Mouse (Mus musculus): ENCODE measurements around the gene Tomm5.
"Not testable (repeated sequence)": the region's sequence is repeated elsewhere in the genome, so short reads cannot be mapped to it uniquely, and the experiment has no call there.

The Tomm5 gene

DNA sequence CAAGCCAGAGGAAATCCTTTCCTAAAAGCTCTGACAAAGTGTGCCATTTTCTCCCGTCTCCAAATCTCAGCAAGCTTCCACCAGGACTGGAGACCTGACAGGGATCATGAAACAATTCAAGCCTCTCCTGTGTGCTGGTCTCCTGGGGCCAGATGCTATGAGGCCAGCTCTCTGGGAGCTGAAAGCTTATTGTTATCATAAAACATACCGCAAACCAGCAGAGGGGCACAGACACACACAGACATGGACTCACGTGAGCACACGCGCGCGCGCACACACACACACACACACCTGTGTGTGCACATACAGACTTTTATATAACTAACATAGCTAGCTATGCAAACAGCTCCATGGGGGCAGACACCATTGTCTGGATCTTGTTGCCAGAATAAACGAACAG lies 25.0 kb downstream of the Tomm5 start:
- CTCF ChIA-PET, result interaction anchor here in 3 of 4 experiments (0.6 to 1.5 kb wide), 8 partner anchors 14 to 659 kb away, joined by 3 to 7 read pairs (median 3); no protein-coding TSS in a partner anchor

DNA sequence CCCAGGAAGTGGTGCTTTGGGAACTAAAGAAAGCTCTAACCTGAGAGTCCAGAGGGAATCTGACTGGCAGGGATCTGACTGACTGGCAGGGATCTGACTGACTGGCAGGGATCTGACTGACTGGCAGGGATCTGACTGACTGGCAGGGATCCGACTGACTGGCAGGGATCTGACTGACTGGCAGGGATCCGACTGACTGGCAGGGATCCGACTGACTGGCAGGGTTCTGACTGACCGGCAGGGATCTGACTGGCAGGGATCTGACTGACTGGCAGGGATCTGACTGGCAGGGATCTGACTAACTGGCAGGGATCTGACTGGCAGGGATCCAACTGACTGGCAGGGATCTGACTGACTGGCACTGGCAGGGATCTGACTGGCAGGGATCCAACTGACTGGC lies 26.9 kb downstream of the Tomm5 start:
- CTCF ChIA-PET, result not testable (repeated sequence)
- POLR2A ChIA-PET, result interaction anchor here in 2 of 4 experiments (0.6 to 1.4 kb wide), 3 partner anchors 26 to 62 kb away, joined by 3 to 10 read pairs (median 5); partner anchors contain the start of gene Tomm5 (in 1 of the 2)

More for the DNA sequence above, 25.0 kb downstream of the Tomm5 start:
- POLR2A ChIA-PET, result interaction anchor here (0.6 to 4.3 kb wide), 21 partner anchors 10 to 534 kb away, joined by 3 to 23 read pairs (median 6); partner anchors contain the start of genes Polr1e (in 2 of the 4), Tomm5 (in 2 of the 4) and Zbtb5 (in 2 of the 4)

DNA sequence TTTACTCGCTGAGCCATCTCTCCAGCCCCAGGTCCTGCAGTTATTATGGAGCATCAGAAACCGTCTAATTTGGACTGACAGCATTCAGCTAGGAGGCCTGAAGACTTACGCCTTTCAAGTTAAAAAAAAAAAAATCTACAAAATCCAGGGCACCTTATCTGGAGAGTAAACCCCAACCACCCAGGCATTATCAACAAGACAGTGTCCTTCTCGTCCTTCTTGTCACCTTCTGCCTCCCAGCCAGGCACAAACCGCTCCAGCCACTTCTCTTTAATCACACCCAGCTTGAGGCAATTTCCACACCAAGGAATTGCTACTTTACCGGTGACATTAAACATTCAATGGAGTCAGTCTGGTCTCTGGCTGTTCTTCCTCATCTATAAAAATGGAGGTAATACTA lies 34.4 kb downstream of the Tomm5 start:
- ChIA-PET POLR2A (interaction anchor here in 2 of 4 experiments (0.9 to 4.2 kb wide), 6 partner anchors 10 to 55 kb away, joined by 3 to 23 read pairs (median 4); partner anchors contain the start of genes Fbxo10 (in 2 of the 2), Polr1e (in 1 of the 2) and Tomm5 (in 1 of the 2)), CTCF (interaction anchor here in 1 of 4 experiments (1.2 kb wide), 1 partner anchor 13 kb away, joined by 3 read pairs; no protein-coding TSS in a partner anchor)

DNA sequence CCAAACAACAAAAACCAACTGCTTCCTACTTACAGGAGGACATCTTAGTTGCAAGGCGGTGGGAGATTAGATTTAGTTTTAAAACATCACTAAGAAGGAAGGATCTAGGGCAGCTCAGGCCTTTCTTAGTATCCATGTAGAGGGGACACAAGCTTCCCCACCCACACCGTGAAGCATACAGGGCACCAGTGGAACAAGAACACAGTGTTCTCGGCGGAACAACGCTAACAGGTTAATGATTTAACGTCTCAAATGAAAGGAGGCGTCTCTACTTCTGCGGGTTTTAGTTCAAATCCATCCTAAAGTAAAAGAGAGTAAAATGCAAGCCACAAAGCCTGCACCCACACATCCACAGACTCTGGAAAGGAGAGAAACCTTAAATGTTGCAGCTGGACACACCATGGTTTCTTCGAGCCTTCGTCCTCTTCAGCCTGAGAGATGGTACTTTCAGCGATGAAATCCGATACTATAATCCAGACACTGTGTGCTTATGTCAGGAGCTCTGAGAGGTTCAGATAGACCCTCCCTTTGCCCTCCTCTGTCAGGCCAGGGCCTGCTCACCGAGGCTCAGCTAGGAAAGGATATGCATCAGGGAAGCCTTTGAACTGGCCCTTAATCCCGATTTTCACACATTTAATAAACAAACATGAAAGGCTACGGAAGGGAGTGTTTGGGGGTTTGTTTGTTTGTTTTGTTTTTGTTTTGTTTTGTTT lies 35.5 kb downstream of the Tomm5 start:
- POLR2A ChIA-PET, result interaction anchor here in 3 of 4 experiments (0.8 to 4.2 kb wide), 16 partner anchors 11 to 316 kb away, joined by 3 to 23 read pairs (median 4); partner anchors contain the start of genes Fbxo10 (in 3 of the 3), Tomm5 (in 2 of the 3) and Zbtb5 (in 1 of the 3)
- CTCF ChIA-PET, result interaction anchor here in 1 of 4 experiments (1.1 kb wide), 1 partner anchor 35 kb away, joined by 3 read pairs; no protein-coding TSS in a partner anchor

DNA sequence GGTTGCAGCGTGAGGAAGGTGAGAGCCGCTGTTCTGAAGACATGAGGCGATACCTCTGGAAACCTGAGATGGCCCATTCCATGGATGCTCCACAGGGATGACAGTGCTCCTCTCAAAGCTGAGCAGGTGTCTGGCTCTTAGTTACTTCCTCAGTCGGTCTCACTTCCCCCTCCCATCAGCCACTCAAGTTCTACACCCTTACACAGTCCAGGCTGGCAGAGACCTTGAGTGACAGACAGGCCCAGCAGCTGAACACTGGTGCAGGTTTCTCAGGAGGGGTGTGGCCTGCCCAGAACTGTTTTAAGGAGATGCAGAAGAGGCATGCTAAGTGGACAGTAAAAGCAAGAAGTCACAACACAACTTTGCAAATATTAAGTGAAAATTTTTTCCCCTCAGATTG lies 40.2 kb downstream of the Tomm5 start:
- POLR2A ChIA-PET, result interaction anchor here in 2 of 4 experiments (0.5 to 3.1 kb wide), 6 partner anchors 10 to 83 kb away, joined by 3 to 7 read pairs (median 3); partner anchors contain the start of gene Zbtb5 (in 1 of the 2)
- CTCF ChIA-PET, result interaction anchor here in 1 of 4 experiments (1.7 kb wide), 1 partner anchor 13 kb away, joined by 7 read pairs; no protein-coding TSS in a partner anchor

DNA sequence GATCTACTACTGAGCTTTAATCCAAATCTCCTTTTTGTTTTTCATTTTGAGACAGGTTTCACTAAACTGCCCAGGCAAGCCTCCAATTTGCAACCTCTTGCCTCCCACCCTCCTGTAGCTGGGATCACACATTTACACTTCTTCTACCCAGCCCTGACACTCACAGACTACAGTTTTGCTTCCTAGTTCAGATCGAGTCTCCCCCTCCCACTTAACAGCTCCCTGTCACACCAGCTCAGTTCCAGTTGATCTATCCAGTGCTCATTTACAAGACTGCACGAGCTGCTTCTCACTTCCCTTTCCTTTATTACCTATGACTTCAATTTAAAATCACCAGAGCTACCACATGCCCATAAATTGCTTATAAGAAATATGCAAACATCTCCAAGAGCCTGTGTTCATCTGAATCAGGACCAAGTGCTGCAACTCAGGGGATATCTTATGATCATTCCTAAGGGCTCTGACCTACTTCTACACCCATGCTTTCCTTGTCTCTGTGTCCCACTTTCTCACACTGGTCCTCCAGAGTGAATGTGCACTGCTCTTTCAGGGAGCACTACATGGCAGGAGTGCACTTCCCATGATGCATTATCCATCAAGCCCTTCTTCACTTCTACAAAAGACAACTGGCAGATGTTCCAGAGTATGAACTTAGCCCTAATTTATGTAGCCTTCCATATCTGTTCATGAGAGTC lies 41.7 kb downstream of the Tomm5 start:
- ChIA-PET CTCF (interaction anchor here in 1 of 4 experiments (0.6 kb wide), 1 partner anchor 8 kb away, joined by 3 read pairs; no protein-coding TSS in a partner anchor), POLR2A (interaction anchor here in 2 of 4 experiments (0.8 to 3.1 kb wide), 4 partner anchors 9 to 54 kb away, joined by 3 to 7 read pairs (median 4); partner anchors contain the start of gene Zbtb5 (in 1 of the 2))

DNA sequence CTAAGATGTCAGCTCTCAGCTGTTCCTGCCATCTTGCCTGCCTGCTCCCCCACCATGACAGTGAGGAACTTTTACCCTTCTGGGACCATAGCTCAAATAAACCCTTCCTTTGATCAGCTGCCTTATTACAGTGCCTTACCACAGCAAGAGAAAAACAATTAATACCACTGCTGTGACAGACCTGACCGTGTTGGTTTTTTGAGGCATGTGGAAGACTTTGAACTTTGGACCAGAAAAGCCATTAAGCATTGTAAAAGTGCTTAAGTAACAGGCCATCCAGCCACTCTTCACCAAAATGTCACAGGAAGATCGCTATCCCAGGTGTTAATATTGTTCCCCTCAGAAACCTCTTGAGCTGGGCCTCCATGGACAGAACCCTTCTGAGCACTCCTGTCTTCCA lies 43.3 kb downstream of the Tomm5 start:
- ChIA-PET POLR2A (interaction anchor here in 1 of 4 experiments (0.7 kb wide), 1 partner anchor 251 kb away, joined by 5 read pairs; no protein-coding TSS in a partner anchor), CTCF (interaction anchor here in 1 of 4 experiments (0.9 kb wide), 1 partner anchor 9 kb away, joined by 4 read pairs; no protein-coding TSS in a partner anchor)

DNA sequence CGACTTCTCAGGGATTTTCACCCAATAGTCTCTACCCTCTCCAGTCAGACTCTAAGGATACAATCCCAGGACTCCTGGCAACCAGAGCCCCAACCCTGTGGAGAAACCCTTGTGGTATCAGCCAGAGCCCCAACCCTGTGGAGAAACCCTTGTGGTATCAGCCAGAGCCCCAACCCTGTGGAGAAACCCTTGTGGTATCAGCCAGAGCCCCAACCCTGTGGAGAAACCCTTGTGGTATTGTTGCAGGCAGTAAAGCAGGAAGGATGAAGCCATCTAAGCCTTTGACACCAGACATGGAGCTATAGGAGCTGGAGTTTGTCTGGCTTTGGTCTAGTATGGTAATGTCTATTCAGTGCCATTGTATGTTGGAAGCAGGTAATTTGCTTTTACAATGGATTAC lies 44.1 kb downstream of the Tomm5 start:
- POLR2A ChIA-PET, result not testable (repeated sequence)
- CTCF ChIA-PET, result interaction anchor here in 1 of 4 experiments (0.9 kb wide), 1 partner anchor 9 kb away, joined by 4 read pairs; no protein-coding TSS in a partner anchor

DNA sequence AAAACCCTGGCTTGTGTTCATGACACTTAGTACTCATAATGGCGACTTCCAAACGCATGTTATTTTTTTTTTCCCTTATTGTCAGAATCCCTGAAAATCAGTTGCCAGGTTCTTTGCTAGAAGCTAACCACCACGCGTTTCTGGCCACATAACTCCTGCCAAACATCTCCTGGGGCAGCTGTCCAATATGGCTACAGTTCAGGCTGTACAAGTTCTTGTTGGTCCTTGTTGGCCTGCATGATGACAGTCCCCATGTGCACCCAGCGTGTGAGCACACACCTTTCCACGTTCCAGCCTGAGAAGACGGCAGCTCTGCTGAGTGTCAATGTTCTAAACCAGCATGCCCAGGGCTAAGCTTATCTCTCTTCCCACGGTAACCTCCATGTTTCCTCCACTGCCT lies 52.5 kb downstream of the Tomm5 start:
- POLR2A ChIA-PET, result interaction anchor here in 1 of 4 experiments (0.9 to 1.5 kb wide), 4 partner anchors 13 to 265 kb away, joined by 3 to 4 read pairs (median 3); no protein-coding TSS in a partner anchor
- CTCF ChIA-PET, result interaction anchor here in 3 of 4 experiments (0.5 to 1.8 kb wide), 8 partner anchors 9 to 775 kb away, joined by 3 to 7 read pairs (median 4); no protein-coding TSS in a partner anchor
